Mouse (Mus musculus): ENCODE measurements around the gene Gm17455. TPM values are rescaled to one million over a fixed set of nuclear protein-coding genes. Genes with fewer than 3 reads are reported as not detected.

Gm17455 gene
- polyA plus RNA-seq, 1 experiment from 2014 or later = 8.3 TPM

DNA sequence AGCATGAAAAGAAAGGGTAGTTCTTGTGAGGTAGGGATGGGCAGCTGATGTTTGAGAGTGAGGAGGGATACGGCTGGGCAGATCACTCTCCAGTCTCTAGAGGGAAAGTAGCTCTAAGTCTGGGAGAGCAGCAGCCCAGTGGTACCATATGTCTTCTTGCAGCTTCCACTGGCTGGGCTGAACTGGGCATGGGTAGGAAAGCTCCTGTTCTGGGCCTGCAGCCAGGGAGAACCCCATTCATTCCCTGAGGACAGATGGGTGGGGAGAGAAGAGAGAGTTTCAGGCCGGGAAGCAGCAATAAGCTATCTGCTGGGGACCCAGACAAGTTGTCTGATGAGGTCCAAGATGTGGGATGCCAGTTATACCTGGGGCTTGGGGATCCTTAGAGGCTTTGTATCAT is 29.4 kb upstream of the Gm17455 start:
- DNase-seq (ENCODE audit: low spot score) = no peak

DNA sequence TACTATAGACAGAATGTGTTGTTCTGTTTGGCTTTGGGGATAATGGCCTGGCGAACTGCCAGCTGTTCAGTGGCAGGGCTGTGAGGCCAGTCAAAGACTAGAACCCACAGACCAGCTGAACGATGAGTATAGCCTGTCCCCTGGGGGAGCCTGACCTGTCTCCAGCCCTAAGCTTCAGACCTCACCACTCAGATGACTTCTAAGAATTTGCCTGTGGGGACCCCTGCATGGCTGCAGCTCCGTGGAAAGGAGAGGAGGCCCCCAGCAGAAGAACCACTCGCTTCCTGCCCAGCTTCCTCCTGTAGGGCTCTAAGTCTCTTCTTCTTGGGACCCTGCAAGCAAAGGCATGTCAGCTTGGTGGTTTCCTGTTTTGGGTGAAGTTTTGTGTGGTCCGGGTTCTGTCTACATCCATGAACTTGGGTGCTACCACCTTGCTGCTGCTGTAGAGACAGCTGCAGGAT is 28.9 kb upstream of the Gm17455 start:
- Histone ChIP-seq H3K4me1 (replicated peaks; ENCODE audit: control insufficient read depth, insufficient read depth, low read length) (no peaks in the 10 kb centered on the region), H3K27me3 (ENCODE audit: control insufficient read depth, insufficient read depth, low read length) (no peaks in the 10 kb centered on the region), H3K27ac (ENCODE audit: low read depth, low read length) (no peak overlapping the region), H3K4me2 (replicated peaks; ENCODE audit: low read depth, low read length) (no peak overlapping the region), H3K9me3 (ENCODE audit: control insufficient read depth, low read length) (no peaks in the 10 kb centered on the region), H3K36me3 (ENCODE audit: control insufficient read depth, insufficient read depth, low read length) (no peaks in the 10 kb centered on the region), H3K9ac (ENCODE audit: low read depth, low read length) (no peak overlapping the region), H3K4me3 (ENCODE audit: low read depth, low read length) (no peak overlapping the region)
- ATAC-seq (ENCODE audit: low FRiP score) (no peak), DNase-seq (ENCODE audit: low spot score) (no peak)
- WGBS = 86% methylated on average over 5 of the region's 5 CpGs

More for the DNA sequence above, 29.4 kb upstream of the Gm17455 start:
- H3K4me2 ChIP-seq (replicated peaks; ENCODE audit: low read depth, low read length) = no peak overlapping the region
- WGBS = 78% methylated on average over 2 of the region's 2 CpGs
- no peaks in the 10 kb centered on the region for H3K27me3 ChIP-seq (ENCODE audit: control insufficient read depth, insufficient read depth, low read length)
- no peaks in the 10 kb centered on the region for H3K36me3 ChIP-seq (ENCODE audit: control insufficient read depth, insufficient read depth, low read length)
- H3K4me1 ChIP-seq (replicated peaks; ENCODE audit: control insufficient read depth, insufficient read depth, low read length) = no peaks in the 10 kb centered on the region
- no peaks in the 10 kb centered on the region for H3K9me3 ChIP-seq (ENCODE audit: control insufficient read depth, low read length)
- no peak for ATAC-seq (ENCODE audit: low FRiP score)
- no peak overlapping the region for H3K27ac ChIP-seq (ENCODE audit: low read depth, low read length)
- H3K9ac ChIP-seq (ENCODE audit: low read depth, low read length) = no peak overlapping the region
- H3K4me3 ChIP-seq (ENCODE audit: low read depth, low read length) = no peak overlapping the region

DNA sequence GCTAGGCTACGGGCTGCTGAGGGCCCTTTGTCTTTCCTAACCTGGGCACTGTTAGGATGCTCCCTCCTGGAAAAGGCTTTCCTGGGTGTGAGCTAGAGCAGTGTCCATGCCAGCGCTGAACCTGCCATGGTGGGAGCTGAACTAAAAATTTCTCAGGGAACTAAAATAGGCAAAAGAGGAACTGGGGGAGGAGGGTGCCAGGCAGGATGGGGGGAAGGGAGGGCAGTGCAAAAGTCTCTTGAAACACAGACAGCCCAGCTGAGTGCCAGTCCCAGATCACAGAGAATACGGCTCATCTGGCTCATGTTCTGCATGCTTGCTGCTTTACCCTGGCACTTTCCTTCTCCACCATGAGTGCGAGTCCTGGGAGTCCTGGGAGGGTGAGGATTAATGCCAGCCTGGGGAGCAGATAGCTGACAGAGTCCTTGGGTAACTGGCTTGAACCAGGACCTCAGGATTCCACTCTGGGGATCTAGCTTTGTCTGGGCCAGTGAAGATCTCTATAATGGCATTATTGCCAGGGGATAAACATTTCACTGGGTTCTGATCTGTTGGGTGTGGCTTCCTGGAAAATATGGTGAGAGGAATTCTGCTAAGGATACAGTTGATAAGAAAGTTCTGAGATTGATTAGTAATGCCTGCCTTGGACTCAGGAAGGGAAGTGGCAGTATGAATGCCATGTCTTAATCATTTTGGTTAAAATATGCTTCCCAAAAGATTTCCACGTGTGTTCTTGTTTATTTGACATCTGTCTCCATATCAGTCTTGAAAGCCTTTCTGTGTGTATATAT is 27.7 kb upstream of the Gm17455 start:
- no peak for DNase-seq (ENCODE audit: low spot score)
- Histone ChIP-seq H3K4me3 (ENCODE audit: low read depth, low read length) (no peak overlapping the region), H3K27me3 (ENCODE audit: control insufficient read depth, insufficient read depth, low read length) (no peaks in the 10 kb centered on the region), H3K9ac (ENCODE audit: low read depth, low read length) (no peak overlapping the region), H3K4me2 (replicated peaks; ENCODE audit: low read depth, low read length) (no peak overlapping the region), H3K27ac (ENCODE audit: low read depth, low read length) (no peak overlapping the region), H3K9me3 (ENCODE audit: control insufficient read depth, low read length) (no peaks in the 10 kb centered on the region), H3K36me3 (ENCODE audit: control insufficient read depth, insufficient read depth, low read length) (no peaks in the 10 kb centered on the region), H3K4me1 (replicated peaks; ENCODE audit: control insufficient read depth, insufficient read depth, low read length) (no peaks in the 10 kb centered on the region)
- WGBS = 85% methylated on average over 5 of the region's 5 CpGs
- ATAC-seq (ENCODE audit: low FRiP score) = no peak

DNA sequence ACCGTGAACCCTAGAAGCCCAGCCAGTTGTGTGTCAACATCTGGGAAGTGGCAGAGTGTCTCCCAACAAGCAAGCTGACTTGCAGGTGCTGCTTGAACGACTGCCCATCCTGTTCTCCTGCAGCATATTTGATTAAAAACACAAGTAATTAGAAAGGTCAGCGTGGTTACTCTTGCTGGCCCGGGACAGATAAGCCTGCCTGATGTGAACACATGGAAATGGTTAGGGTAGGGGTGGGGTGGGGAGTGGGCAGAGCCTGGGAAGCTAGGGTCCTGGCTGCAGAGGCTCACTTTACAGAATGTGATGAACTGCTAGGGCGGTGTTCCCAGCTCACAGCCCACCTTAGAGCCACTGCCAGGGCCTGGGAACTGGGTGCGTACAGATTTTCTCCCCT is 26.0 kb upstream of the Gm17455 start:
- H3K27ac ChIP-seq (ENCODE audit: low read depth, low read length) = no peak overlapping the region
- no peaks in the 10 kb centered on the region for H3K9me3 ChIP-seq (ENCODE audit: control insufficient read depth, low read length)
- no peak overlapping the region for H3K4me3 ChIP-seq (ENCODE audit: low read depth, low read length)
- no peaks in the 10 kb centered on the region for H3K27me3 ChIP-seq (ENCODE audit: control insufficient read depth, insufficient read depth, low read length)
- no peaks in the 10 kb centered on the region for H3K4me1 ChIP-seq (replicated peaks; ENCODE audit: control insufficient read depth, insufficient read depth, low read length)
- DNase-seq (ENCODE audit: low spot score) = no peak
- H3K9ac ChIP-seq (ENCODE audit: low read depth, low read length) = no peak overlapping the region
- H3K4me2 ChIP-seq (replicated peaks; ENCODE audit: low read depth, low read length) = no peak overlapping the region
- no peak for ATAC-seq (ENCODE audit: low FRiP score)
- WGBS = 65% methylated on average over 6 of the region's 6 CpGs
- H3K36me3 ChIP-seq (ENCODE audit: control insufficient read depth, insufficient read depth, low read length) = no peaks in the 10 kb centered on the region

DNA sequence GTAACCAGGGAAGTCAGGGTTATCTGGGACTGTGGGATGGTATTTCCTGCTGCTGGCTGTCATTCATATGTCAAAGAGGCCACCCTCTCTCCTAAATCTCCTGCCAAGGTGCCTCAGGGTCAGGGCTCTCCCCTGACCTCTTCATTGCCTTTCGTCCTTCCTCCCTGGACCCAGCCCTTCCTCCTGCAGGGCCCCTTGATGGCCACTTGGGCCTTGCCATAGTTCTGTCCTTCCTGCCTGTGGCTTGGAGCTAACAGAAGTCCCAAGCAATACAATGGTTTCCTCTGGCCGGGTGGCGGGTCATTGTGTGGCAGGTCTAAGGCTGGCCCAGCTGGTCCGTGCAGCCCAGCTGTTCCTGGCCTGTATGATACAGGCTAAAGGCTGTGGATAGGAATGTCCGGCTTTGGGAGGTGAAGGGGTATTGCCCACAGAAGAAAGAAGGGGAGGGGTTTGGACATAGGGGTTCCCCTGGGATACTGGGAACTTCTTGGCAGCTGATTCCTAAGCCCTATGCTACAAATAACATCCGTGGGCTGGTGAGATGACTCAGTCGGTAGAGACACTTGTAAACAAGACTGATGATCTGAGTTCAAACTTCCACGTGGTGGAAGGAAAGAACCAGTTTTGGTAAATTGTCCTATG is 25.5 kb upstream of the Gm17455 start:
- no peaks in the 10 kb centered on the region for H3K36me3 ChIP-seq (ENCODE audit: control insufficient read depth, insufficient read depth, low read length)
- no peaks in the 10 kb centered on the region for H3K9me3 ChIP-seq (ENCODE audit: control insufficient read depth, low read length)
- H3K4me2 ChIP-seq (replicated peaks; ENCODE audit: low read depth, low read length) = no peak overlapping the region
- DNase-seq (ENCODE audit: low spot score) (no peak), ATAC-seq (ENCODE audit: low FRiP score) (no peak)
- H3K27ac ChIP-seq (ENCODE audit: low read depth, low read length) = no peak overlapping the region
- no peak overlapping the region for H3K4me3 ChIP-seq (ENCODE audit: low read depth, low read length)
- no peak overlapping the region for H3K9ac ChIP-seq (ENCODE audit: low read depth, low read length)
- WGBS = 49% methylated on average over 8 of the region's 8 CpGs
- H3K4me1 ChIP-seq (replicated peaks; ENCODE audit: control insufficient read depth, insufficient read depth, low read length) = no peaks in the 10 kb centered on the region
- no peaks in the 10 kb centered on the region for H3K27me3 ChIP-seq (ENCODE audit: control insufficient read depth, insufficient read depth, low read length)

DNA sequence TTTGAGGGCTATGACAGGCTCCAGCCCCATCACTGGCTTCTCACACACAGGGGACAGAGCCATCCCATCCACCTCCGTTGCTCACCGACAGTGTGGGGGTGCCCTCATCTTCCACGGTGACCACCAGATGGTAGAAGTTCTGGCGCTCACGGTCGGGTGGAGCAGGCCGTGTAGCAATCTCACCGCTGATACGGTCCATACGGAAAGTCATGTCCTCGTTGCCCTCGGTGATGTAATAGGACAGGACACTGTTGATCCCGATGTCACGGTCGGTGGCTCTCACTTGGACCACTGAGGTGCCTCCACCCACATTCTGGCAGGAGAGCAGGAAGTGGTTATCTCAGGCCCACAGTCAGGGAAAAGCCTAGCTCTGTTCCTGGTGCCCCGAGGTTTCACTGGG is 22.8 kb upstream of the Gm17455 start:
- Histone ChIP-seq H3K4me1 (replicated peaks; ENCODE audit: control insufficient read depth, insufficient read depth, low read length) (no peaks in the 10 kb centered on the region), H3K4me2 (replicated peaks; ENCODE audit: low read depth, low read length) (no peak overlapping the region)
- ATAC-seq (ENCODE audit: low FRiP score) = no peak

DNA sequence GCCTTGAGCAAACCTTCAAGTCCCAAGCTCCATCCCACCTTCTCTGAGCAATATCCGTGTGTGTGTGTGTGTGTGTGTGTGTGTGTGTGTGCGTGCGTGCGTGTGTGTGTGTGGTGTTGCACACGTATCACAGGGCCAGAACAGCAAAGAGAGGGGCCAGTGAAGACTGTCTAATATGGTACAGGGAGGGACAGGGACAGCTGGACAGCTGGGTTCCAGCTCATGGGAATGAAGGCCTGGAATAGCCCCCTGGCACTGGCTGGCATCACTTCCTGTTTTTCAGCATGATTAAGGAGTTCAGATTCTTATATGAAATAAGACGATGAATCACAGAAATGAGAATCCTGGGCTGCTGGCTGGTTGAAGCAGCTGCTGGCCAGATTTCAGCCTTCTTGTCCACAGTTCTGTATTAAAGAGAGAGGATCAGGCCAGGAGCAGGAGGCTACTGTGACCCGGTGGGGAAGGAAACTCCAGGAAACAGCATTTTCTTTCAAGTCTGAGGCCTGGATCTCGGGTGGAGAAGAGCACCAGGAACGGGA is 20.0 kb upstream of the Gm17455 start:
- no peaks in the 10 kb centered on the region for H3K27me3 ChIP-seq (ENCODE audit: control insufficient read depth, insufficient read depth, low read length)
- H3K4me2 ChIP-seq (replicated peaks; ENCODE audit: low read depth, low read length) = no peak overlapping the region
- 80% methylated on average over 9 of the region's 9 CpGs for WGBS
- no peaks in the 10 kb centered on the region for H3K4me1 ChIP-seq (replicated peaks; ENCODE audit: control insufficient read depth, insufficient read depth, low read length)
- ATAC-seq (ENCODE audit: low FRiP score) (no peak), DNase-seq (ENCODE audit: low spot score) (no peak)
- H3K9ac ChIP-seq (ENCODE audit: low read depth, low read length) = no peak overlapping the region
- no peaks in the 10 kb centered on the region for H3K36me3 ChIP-seq (ENCODE audit: control insufficient read depth, insufficient read depth, low read length)
- H3K9me3 ChIP-seq (ENCODE audit: control insufficient read depth, low read length) = no peaks in the 10 kb centered on the region
- H3K4me3 ChIP-seq (ENCODE audit: low read depth, low read length) = no peak overlapping the region
- H3K27ac ChIP-seq (ENCODE audit: low read depth, low read length) = no peak overlapping the region

More for the DNA sequence above, 22.8 kb upstream of the Gm17455 start:
- no peak overlapping the region for H3K4me3 ChIP-seq (ENCODE audit: low read depth, low read length)
- WGBS = 93% methylated on average over 16 of the region's 16 CpGs
- H3K36me3 ChIP-seq (ENCODE audit: control insufficient read depth, insufficient read depth, low read length) = no peaks in the 10 kb centered on the region
- no peaks in the 10 kb centered on the region for H3K9me3 ChIP-seq (ENCODE audit: control insufficient read depth, low read length)
- no peak for DNase-seq (ENCODE audit: low spot score)
- no peaks in the 10 kb centered on the region for H3K27me3 ChIP-seq (ENCODE audit: control insufficient read depth, insufficient read depth, low read length)
- H3K9ac ChIP-seq (ENCODE audit: low read depth, low read length) = no peak overlapping the region
- no peak overlapping the region for H3K27ac ChIP-seq (ENCODE audit: low read depth, low read length)

DNA sequence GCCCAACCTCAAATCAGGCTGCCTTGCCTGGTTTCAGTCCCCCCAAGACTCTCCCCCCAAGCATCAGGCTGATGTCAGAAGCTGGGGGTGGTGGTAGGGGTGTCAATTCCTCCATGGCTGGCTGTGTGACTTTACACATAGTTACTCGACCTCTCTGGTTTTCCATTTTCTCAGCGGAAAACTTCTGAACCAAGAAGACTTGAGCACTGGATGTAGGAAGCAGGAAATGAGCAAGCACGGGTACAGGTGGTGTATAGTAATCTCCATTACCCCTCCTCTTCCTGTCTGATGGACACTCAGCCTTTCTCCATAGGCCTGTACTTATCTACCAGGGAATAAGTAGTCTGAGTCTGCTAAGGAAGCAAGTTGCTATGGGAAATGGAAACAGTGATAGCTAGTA is 19.3 kb upstream of the Gm17455 start:
- 69% methylated on average over 3 of the region's 3 CpGs for WGBS
- H3K4me3 ChIP-seq (ENCODE audit: low read depth, low read length) = no peak overlapping the region
- ATAC-seq (ENCODE audit: low FRiP score) = no peak

More for the DNA sequence above, 19.3 kb upstream of the Gm17455 start:
- H3K27me3 ChIP-seq (ENCODE audit: control insufficient read depth, insufficient read depth, low read length) = no peaks in the 10 kb centered on the region
- no peaks in the 10 kb centered on the region for H3K36me3 ChIP-seq (ENCODE audit: control insufficient read depth, insufficient read depth, low read length)
- DNase-seq (ENCODE audit: low spot score) = no peak
- H3K4me1 ChIP-seq (replicated peaks; ENCODE audit: control insufficient read depth, insufficient read depth, low read length) = no peaks in the 10 kb centered on the region
- no peak overlapping the region for H3K4me2 ChIP-seq (replicated peaks; ENCODE audit: low read depth, low read length)
- H3K27ac ChIP-seq (ENCODE audit: low read depth, low read length) = no peak overlapping the region
- H3K9me3 ChIP-seq (ENCODE audit: control insufficient read depth, low read length) = no peaks in the 10 kb centered on the region
- no peak overlapping the region for H3K9ac ChIP-seq (ENCODE audit: low read depth, low read length)
